Mouse (Mus musculus): ENCODE data around the gene Zbtb7a.
"Not testable (repeated sequence)": the region's sequence is repeated elsewhere in the genome, so short reads cannot be mapped to it uniquely, and the experiment has no call there.

The Zbtb7a gene

DNA sequence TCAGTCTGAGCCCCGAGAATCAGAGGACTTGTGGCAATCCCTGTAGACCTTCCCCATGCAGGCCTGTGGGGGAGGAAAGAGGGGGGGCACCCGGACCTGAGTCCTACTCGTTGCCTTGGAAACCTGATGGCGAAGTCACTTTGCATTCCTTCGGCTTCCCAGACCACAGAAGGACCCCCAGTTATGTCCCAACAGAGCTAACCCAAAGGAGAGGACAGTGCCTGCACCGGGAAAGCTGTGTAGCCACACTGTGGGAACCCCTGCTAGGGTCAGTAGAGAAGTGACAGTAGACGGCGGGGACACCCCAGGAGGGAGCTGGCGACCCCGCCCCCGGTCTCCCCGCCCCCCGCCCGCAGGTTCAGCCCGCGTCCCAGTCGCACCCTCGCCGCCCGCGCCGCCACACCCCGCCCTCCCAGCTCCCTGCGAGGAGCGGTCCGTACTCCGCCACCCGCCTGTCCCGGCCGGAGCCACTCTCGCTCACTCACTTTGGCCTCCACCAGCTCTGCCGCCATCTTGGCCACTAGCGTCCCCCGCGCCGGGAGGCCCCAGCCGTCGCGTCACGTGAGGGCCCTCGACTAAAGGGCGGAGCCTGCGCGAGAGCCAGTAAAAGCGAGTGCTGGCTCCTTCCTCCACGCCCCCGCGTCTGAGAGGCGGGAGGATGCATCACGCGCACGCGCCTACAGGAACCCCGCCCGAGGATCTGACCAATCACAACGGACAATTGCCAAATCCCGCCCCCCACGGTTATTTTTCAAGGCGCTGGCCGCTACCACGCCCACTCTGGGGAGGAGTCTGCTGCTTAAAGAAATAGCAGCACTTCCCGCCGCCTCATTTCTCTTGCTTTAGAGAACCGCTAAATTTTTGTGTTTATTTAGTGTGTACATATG, 32.4 kb downstream of the Zbtb7a start, which contains the start of gene Pias4:
Pias4 (minus strand) TSS at position 724 of the 887 bp plus-strand sequence.
- in situ Hi-C loops (cut with MboI, MseI) = no loop called here

DNA sequence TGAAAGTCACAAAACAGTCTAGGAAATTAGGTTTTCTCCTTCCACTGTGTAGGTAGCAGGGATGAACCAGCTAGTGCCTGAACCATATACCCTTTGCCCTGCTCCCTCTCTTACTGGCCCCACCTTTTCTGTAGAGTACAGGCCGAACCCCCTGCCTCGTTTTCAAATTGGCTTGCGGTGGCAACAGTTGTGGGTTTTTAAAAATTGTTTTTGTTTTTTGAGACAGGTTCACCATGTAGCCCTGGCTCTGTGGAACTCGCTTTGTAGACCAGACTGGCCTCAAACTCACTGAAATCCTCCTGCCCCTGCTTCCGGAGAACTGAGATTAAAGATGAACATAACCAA, 33.0 kb downstream of the Zbtb7a start:
- in situ Hi-C loops (cut with MboI, MseI) = no loop called here

DNA sequence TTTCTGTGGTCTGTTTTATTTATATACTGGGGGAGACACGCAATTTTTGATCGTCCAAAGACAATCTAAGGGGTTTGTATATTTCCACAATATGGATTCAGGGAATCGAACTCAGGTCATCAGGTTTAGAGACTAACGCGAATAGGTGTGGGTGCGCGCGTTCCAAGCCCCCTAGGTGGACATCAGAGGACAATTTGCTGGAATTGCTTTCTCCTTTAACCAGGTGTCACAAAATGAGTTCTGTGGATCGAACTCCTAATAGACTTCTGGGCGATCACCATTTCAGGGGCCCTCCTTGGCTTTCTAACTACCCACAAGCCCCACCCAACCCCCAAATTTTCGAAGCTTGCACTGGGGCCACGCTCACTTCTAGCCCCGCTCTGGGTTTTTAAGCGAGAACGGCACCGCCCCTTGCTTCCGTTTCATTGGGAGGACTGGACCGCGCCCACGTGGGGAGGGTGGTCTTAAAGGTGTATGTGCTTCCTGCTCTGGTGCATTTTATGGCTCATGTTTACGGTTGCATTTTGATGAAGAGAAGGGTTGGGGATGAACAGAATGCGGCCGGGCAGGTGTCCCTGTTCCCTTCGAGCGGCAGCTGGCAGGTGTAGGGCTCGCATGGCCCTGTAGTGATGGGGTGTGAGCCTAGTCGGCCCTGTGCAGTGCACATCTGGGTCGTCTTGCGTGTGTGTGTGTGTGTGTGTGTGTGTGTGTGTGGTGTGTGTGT, 33.7 kb downstream of the Zbtb7a start:
- in situ Hi-C loops (cut with MboI, MseI) = no loop called here

DNA sequence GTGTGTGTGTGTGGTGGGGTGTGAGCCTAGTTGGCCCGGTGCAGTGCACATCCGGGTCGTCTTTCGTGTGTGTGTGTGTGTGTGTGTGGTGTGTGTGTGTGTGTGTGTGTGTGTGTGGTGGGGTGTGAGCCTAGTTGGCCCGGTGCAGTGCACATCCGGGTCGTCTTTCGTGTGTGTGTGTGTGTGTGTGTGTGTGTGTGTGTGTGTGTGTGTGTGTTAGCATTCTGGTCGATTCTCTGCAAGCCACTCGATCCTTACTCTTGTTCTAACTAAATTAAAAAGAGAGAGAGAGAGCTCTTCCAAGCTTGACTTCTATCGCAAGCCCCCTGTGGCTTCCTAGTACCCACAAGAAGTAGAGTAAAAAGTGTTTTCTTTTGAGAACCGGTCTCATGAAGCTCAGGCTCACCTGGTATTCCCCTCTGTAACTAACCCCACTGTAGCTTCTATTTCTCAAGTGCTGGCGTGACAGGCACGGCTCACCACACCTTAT, 34.4 kb downstream of the Zbtb7a start:
- in situ Hi-C loops (cut with MboI, MseI) = not testable (repeated sequence)

DNA sequence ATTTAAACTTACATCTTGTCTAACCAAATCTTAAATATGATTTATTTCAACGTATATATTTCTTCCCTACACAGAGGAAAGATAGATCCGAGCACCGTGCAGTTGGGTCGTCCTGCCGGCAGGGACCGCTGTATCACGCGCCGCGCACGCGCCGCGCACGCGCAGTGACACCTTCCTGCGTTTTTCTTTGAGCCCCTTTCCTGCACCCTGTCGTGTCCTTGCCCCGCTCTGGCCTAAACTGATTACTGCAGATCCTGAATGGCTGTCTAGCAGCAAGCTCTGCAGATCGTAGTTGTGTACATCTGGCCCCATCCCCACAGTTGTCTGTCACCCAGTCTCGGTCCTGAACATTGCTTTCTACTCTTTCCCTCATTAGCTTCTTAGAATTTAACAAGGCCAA, 38.1 kb downstream of the Zbtb7a start:
- in situ Hi-C loops (cut with MboI, MseI) = no loop called here

GRCm38 (mm10) chr10:81174617-81175344, 39.8 kb downstream of the Zbtb7a start:
- in situ Hi-C loops (cut with MboI, MseI) = no loop called here

- in situ Hi-C loops (cut with MboI, MseI) = not testable (repeated sequence)
These were observed 40.3 kb downstream of the Zbtb7a start for GRCm38 (mm10) chr10:81175345-81175701.

GRCm38 (mm10) chr10:81175936-81176465, 41.0 kb downstream of the Zbtb7a start:
- in situ Hi-C loops (cut with MboI, MseI) = no loop called here

GRCm38 (mm10) chr10:81176466-81177271, 41.6 kb downstream of the Zbtb7a start, which contains the start of gene Eef2:
Gene Eef2 (plus strand): TSS chr10:81176631.
- in situ Hi-C loops (cut with MboI, MseI) = no loop called here

GRCm38 (mm10) chr10:81177491-81177925, 42.5 kb downstream of the Zbtb7a start:
- in situ Hi-C loops (cut with MboI, MseI) = no loop called here

DNA sequence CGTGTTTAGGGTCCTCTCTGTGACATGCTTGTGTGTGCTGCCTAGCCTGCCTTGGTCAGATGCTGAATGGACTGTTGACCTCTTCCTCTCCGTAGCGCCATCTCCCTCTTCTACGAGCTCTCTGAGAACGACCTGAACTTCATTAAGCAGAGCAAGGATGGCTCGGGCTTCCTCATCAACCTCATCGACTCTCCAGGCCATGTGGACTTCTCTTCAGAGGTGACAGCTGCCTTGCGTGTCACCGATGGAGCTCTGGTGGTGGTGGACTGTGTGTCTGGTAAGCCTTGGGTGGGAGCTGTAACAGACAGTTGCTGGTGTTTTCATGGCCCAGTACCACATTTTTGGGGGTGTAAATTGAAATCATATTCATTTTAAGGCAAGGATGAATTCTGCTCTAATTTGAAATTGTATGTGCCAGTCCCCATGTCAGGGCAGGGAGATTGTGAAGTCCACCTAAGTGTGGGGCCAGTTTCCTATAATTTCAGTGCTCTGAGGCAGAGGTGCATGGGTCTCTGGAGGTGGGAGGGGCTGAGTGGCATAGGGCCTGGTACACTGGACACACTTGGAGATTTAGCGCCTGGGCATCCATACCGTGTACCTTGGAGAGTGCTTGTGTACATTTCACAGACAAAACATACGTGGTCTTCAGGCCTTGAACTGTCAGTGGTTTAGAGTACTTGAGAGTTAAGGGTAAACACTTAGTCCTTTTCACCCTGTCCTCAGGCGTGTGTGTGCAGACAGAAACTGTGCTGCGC, 43.1 kb downstream of the Zbtb7a start:
- in situ Hi-C loops (cut with MboI, MseI) = no loop called here

DNA sequence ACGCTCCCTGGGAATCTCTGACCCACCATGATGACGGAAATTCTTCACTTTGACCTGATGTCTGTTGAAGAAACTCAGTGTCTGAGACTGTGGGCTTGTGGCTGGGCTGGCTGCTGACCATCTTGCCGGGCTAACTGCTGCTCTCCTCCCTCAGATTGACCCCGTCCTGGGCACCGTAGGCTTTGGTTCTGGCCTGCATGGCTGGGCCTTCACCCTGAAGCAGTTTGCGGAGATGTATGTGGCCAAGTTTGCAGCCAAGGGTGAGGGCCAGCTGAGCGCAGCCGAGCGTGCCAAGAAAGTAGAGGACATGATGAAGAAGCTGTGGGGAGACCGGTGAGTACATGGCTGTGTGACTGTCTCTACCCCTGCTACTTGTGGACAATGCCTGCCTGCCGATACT, 43.9 kb downstream of the Zbtb7a start:
- in situ Hi-C loops (cut with MboI, MseI) = no loop called here

DNA sequence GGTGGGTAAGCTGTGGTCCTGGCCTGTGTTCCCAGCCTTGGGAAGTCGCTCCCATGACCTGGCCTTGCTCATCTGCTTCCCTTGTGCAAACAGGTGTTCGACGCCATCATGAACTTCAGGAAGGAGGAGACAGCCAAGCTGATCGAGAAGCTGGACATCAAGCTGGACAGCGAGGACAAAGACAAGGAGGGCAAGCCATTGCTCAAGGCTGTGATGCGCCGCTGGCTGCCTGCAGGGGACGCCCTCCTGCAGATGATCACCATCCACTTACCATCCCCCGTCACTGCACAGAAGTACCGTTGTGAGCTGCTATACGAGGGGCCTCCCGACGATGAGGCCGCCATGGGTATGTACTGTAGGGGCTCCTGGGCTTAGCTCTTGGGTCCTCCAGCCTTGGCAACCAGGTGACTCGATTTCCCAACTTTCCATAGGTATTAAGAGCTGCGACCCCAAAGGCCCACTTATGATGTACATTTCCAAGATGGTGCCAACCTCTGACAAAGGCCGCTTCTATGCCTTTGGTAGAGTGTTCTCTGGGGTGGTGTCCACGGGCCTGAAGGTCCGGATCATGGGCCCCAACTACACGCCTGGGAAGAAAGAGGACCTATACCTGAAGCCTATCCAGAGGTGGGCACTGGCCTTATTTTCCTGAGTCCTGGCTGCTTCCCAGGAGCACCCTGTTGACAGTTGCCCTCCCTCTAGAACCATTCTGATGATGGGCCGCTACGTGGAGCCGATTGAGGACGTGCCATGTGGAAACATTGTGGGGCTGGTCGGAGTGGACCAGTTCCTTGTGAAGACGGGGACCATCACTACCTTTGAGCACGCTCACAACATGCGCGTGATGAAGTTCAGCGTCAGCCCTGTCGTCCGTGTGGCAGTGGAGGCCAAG, 44.7 kb downstream of the Zbtb7a start:
- in situ Hi-C loops (cut with MboI, MseI) = no loop called here

DNA sequence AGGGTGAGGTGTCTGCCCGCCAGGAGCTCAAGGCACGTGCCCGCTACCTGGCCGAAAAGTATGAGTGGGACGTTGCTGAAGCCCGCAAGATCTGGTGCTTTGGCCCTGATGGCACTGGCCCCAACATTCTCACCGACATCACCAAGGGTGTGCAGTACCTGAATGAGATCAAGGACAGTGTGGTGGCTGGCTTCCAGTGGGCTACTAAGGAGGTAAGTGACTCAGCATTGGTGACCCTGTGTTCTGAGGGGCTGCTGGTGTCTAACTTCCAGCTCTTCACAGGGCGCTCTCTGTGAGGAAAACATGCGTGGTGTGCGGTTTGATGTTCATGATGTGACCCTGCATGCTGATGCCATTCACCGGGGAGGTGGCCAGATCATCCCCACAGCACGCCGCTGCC, 45.9 kb downstream of the Zbtb7a start:
- in situ Hi-C loops (cut with MboI, MseI) = no loop called here

DNA sequence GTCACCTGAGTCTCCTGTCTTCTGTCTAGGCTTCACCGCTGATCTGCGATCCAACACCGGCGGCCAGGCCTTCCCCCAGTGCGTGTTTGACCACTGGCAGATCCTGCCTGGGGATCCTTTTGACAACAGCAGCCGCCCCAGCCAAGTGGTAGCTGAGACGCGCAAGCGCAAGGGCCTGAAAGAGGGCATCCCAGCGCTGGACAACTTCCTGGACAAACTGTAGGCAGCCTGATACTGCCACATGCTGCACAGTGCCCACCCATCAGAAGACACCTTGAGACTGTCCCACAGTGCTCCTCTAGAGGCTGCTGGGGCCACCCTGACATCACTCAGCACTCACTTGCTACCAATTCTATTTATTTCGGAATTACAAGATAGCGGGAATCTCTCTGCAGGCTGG, 46.8 kb downstream of the Zbtb7a start:
- in situ Hi-C loops (cut with MboI, MseI) = not testable (repeated sequence)

GRCm38 (mm10) chr10:81182336-81183333, 47.6 kb downstream of the Zbtb7a start, which contains the start of gene Dapk3:
Gene Dapk3 (plus strand): TSS chr10:81183005.
- in situ Hi-C loops (cut with MboI, MseI) = no loop called here

DNA sequence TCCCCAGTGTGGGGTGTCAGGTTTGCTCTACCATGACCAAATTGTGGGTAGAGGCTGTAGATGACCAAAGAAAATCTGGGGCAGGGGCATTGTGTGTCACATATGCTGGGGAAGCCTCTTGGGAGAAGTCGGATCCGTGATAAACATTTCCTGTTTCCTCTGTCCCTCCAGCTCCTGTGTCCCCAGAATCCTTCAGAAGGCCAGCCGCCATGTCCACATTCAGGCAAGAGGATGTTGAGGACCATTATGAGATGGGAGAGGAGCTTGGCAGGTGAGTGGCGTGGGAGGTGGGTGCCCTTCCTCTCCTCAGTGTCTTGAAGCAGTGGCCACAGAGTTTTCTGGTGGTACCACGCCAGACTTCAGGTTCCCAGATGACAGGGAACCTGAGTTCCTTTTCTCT, 48.8 kb downstream of the Zbtb7a start, which contains the start of gene 4930442H23Rik:
4930442H23Rik (minus strand) TSS at position 45 of the 400 bp plus-strand sequence.
- in situ Hi-C loops (cut with MboI, MseI) = no loop called here

DNA sequence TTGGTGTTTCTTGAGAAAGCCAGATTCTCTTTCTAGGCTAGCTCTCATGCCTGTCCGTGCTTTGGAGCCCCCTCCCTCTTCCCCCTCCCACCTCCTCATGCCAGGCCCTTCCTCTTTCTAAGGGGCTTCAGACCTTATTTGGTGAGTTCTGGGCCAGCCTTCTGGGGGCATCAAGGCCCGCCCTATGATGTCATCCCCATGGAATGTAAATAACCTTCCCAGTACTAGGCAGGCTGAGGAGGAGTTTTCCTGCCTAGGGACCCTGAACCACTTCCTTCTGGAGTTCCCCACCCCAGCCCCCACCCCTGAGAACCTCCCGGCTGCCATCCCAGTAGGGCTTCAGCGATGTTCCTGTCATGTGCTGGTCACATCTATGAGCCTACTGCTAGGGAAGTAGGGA, 49.7 kb downstream of the Zbtb7a start:
- in situ Hi-C loops (cut with MboI, MseI) = no loop called here
